ENCODE assay signal across 8 mouse cellular contexts in the genomic region with DNA sequence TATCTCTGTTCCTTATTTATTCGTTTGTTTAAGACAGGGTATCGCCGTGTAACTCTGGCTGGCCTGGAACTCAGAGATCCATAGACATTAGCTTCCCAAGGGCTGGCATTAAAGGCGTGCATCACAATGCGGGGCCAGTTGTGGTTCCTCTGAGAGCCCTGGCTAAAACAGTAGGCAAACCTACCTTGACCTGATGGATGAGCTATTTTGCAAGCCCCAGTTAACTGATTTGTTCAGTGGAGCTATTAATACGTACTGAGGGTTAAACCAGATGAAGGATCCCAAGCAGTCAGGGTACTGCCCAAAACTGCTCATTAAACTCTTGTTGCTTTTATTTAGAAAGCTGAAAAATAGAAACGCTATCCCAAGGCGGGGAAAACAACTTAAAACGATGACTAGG. TPM values are rescaled to one million over a fixed set of nuclear protein-coding genes. Genes with fewer than 3 reads are reported as not detected.
A peak's percentile ranks its signal among the peaks of the same experiment; 100 is the strongest.
DNase-seq lines count a peak whose midpoint lies in the region; ATAC-seq and TF ChIP-seq lines count a peak whose summit lies in the region.

No protein-coding gene starts in this region.

- 37% methylated on average over 9 of the region's 9 CpGs for WGBS in heart, embryonic 12.5 days
- WGBS in forebrain, embryonic 14.5 days = 35% methylated on average over 9 of the region's 9 CpGs
- WGBS in liver, embryonic 16.5 days (ENCODE audit: insufficient replicate concordance) = 36% methylated on average over 9 of the region's 9 CpGs

- peaks cover 15% of the 10 kb centered on the region for H3K36me3 ChIP-seq in heart, embryonic 12.5 days
- H3K36me3 ChIP-seq in ES-E14 (ENCODE audit: control insufficient read depth, insufficient read depth, low read length, poor library complexity, severe bottlenecking) = peaks cover 6% of the 10 kb centered on the region; the same call in 1 of the 2 replicates
- peaks cover 14% of the 10 kb centered on the region for H3K36me3 ChIP-seq in forebrain, embryonic 14.5 days (ENCODE audit: control insufficient read depth, insufficient read depth, low read length)
- no peaks in the 10 kb centered on the region for H3K36me3 ChIP-seq in liver, embryonic 16.5 days (ENCODE audit: control insufficient read depth, insufficient read depth)

- H3K9ac ChIP-seq in heart, embryonic 12.5 days = peak overlapping the region; percentile 69
- peak overlapping the region; percentile 67; the same call in 1 of the 2 replicates for H3K9ac ChIP-seq in ES-E14 (ENCODE audit: insufficient read depth, low read depth, low read length, poor library complexity, severe bottlenecking)
- peak overlapping the region; percentile 95 for H3K9ac ChIP-seq in forebrain, embryonic 14.5 days (ENCODE audit: low read length)
- H3K9ac ChIP-seq in liver, embryonic 16.5 days (ENCODE audit: low read depth, low read length) = peak overlapping the region; percentile 76

- in situ Hi-C loops in ES-E14 (cut with MboI; ENCODE audit: low sequenced_read_pairs in 2 of 2, unreplicated experiment in 2 of 2) = no loop called here

- H3K27me3 ChIP-seq in heart, embryonic 12.5 days (replicated peaks) = no peaks in the 10 kb centered on the region
- H3K27me3 ChIP-seq in forebrain, embryonic 14.5 days (replicated peaks; ENCODE audit: control insufficient read depth, insufficient read depth, low read length) = no peaks in the 10 kb centered on the region
- no peaks in the 10 kb centered on the region for H3K27me3 ChIP-seq in liver, embryonic 16.5 days (ENCODE audit: control insufficient read depth, insufficient read depth, low read depth, low read length)

- no peak for DNase-seq in heart, adult 8-10 months (ENCODE audit: low spot score)
- no peak for DNase-seq in ES-E14 (ENCODE audit: low read depth, low spot score)
- DNase-seq in forebrain, embryonic 14.5 days (ENCODE audit: low spot score) = no peak
- DNase-seq in right cerebral cortex, postnatal 4 days = no peak
- no peak for DNase-seq in B cell, adult 2 months

- H3K4me1 ChIP-seq in heart, embryonic 12.5 days (replicated peaks) = peaks cover 15% of the 10 kb centered on the region
- H3K4me1 ChIP-seq in ES-E14 (ENCODE audit: control insufficient read depth in 2 of 2, insufficient read depth in 2 of 2, low read length in 2 of 2, poor library complexity in 1 of 2) = peaks cover 3 to 4% of the 10 kb centered on the region in 2 experiments; a peak in 3 of 4 replicates
- H3K4me1 ChIP-seq in forebrain, embryonic 14.5 days (ENCODE audit: control insufficient read depth, insufficient read depth, low read length) = peaks cover 12% of the 10 kb centered on the region
- peaks cover 15% of the 10 kb centered on the region for H3K4me1 ChIP-seq in liver, embryonic 16.5 days (ENCODE audit: control insufficient read depth, low read depth, low read length)

- H3K9me3 ChIP-seq in heart, embryonic 12.5 days (replicated peaks) = no peaks in the 10 kb centered on the region
- H3K9me3 ChIP-seq in ES-E14 (ENCODE audit: control insufficient read depth, insufficient read depth, low read depth, low read length) = no peaks in the 10 kb centered on the region
- H3K9me3 ChIP-seq in forebrain, embryonic 14.5 days (replicated peaks; ENCODE audit: control insufficient read depth, low read length) = no peaks in the 10 kb centered on the region
- no peaks in the 10 kb centered on the region for H3K9me3 ChIP-seq in liver, embryonic 16.5 days (replicated peaks; ENCODE audit: control insufficient read depth, low read length)

- peak overlapping the region; percentile 99 for H3K4me3 ChIP-seq in heart, embryonic 12.5 days
- peak overlapping the region; percentile 47 to 99 for H3K4me3 ChIP-seq in ES-E14 (ENCODE audit: insufficient read depth in 1 of 2, low read depth in 1 of 2, low read length in 2 of 2, poor library complexity in 1 of 2, severe bottlenecking in 1 of 2)
- H3K4me3 ChIP-seq in forebrain, embryonic 14.5 days (ENCODE audit: low read depth, low read length) = peak overlapping the region; percentile 93
- H3K4me3 ChIP-seq in liver, embryonic 16.5 days (ENCODE audit: low read depth, low read length) = peak overlapping the region; percentile 95

- ATAC-seq in heart, embryonic 12.5 days (ENCODE audit: insufficient number of reproducible peaks, low FRiP score) = no peak
- ATAC-seq in forebrain, embryonic 14.5 days = peak; percentile 9
- no peak for ATAC-seq in liver, embryonic 16.5 days (ENCODE audit: low read depth)
- ATAC-seq in megakaryocyte-erythroid progenitor cell, adult 5-6 weeks (replicated peaks; ENCODE audit: low FRiP score, low TSS enrichment, poor library complexity, severe bottlenecking) = no peak

- peak overlapping the region; percentile 95 for H3K4me2 ChIP-seq in heart, embryonic 12.5 days
- H3K4me2 ChIP-seq in forebrain, embryonic 14.5 days (ENCODE audit: low read length) = peak overlapping the region; percentile 95
- H3K4me2 ChIP-seq in liver, embryonic 16.5 days (ENCODE audit: low read depth, low read length) = peak overlapping the region; percentile 82

- peak overlapping the region; percentile 81 for H3K27ac ChIP-seq in heart, embryonic 12.5 days (ENCODE audit: poor library complexity, severe bottlenecking)
- no peak overlapping the region for H3K27ac ChIP-seq in ES-E14 (ENCODE audit: insufficient read depth, low read depth, low read length, poor library complexity, severe bottlenecking)
- H3K27ac ChIP-seq in forebrain, embryonic 14.5 days (ENCODE audit: low read depth, low read length) = peak overlapping the region; percentile 48; the same call in 1 of the 2 replicates
- H3K27ac ChIP-seq in liver, embryonic 16.5 days (ENCODE audit: low read length) = peak overlapping the region; percentile 81

TF ChIP-seq in ES-E14, 5 proteins besides CTCF, POLR2A, EP300 and RAD21:
- TF ChIP-seq ZC3H11A (IDR thresholded peaks at IDR 0.05; ENCODE audit: borderline replicate concordance, low read depth, low read length) (no peak), HCFC1 (IDR thresholded peaks at IDR 0.05; ENCODE audit: borderline replicate concordance, insufficient read depth, low read length) (no peak), ZNF384 (IDR thresholded peaks at IDR 0.05; ENCODE audit: low read depth, low read length) (no peak), CHD2 (IDR thresholded peaks at IDR 0.05; ENCODE audit: low read depth, low read length) (no peak), MAFK (IDR thresholded peaks at IDR 0.05; ENCODE audit: insufficient read depth, low read depth, low read length) (no peak)

RNA-seq across cellular contexts. Expression of gene Sar1a, which starts 0.6 kb away (rescaled TPM):
- polyA plus RNA-seq in heart, embryonic 12.5 days (2016; fragmentation: Nextera tagmentation; extraction: Ambion mirVana) = 172 and 179 TPM in 2 replicates
- total RNA-seq in heart, adult 8-10 months (2022) = 100 to 1,000 TPM; 159 to 182 (median 170) TPM
- total RNA-seq in ES-E14 (2012; rRNA removed) = 145 and 158 TPM in 2 replicates
- polyA plus RNA-seq in forebrain, embryonic 14.5 days (2014; fragmentation: Nextera tagmentation; extraction: Ambion mirVana) = 245 and 253 TPM in 2 replicates
- polyA plus RNA-seq in liver, embryonic 16.5 days (2015; fragmentation: Nextera tagmentation; extraction: Ambion mirVana) = 66.6 and 67.0 TPM in 2 replicates
- total RNA-seq in megakaryocyte-erythroid progenitor cell, adult 5-6 weeks (2014; fragmentation: Nextera tagmentation) = 85.6 and 97.9 TPM in 2 replicates
- 108 and 119 TPM in 2 replicates for total RNA-seq in megakaryocyte-erythroid progenitor cell, adult 5-6 weeks (2017)

RNA-seq across cellular contexts. Expression of gene Tysnd1, which starts 15.8 kb away (rescaled TPM):
- polyA plus RNA-seq in heart, embryonic 12.5 days (2016; fragmentation: Nextera tagmentation; extraction: Ambion mirVana) = 31.0 and 32.1 TPM in 2 replicates
- 10 to 100 TPM; 21.8 to 24.1 (median 23.6) TPM for total RNA-seq in heart, adult 8-10 months (2022)
- total RNA-seq in ES-E14 (2012; rRNA removed) = 33.5 and 42.8 TPM in 2 replicates
- polyA plus RNA-seq in forebrain, embryonic 14.5 days (2014; fragmentation: Nextera tagmentation; extraction: Ambion mirVana) = 23.7 and 24.6 TPM in 2 replicates
- polyA plus RNA-seq in liver, embryonic 16.5 days (2015; fragmentation: Nextera tagmentation; extraction: Ambion mirVana) = 10.7 and 12.8 TPM in 2 replicates
- 22.8 and 31.8 TPM in 2 replicates for total RNA-seq in megakaryocyte-erythroid progenitor cell, adult 5-6 weeks (2014; fragmentation: Nextera tagmentation)
- total RNA-seq in megakaryocyte-erythroid progenitor cell, adult 5-6 weeks (2017) = 12.9 and 25.7 TPM in 2 replicates

RNA-seq across cellular contexts. Expression of gene Ppa1, which starts 31.2 kb away (rescaled TPM):
- polyA plus RNA-seq in heart, embryonic 12.5 days (2016; fragmentation: Nextera tagmentation; extraction: Ambion mirVana) = 130 and 132 TPM in 2 replicates
- 10 to 100 TPM; 71.2 to 81.2 (median 74.4) TPM for total RNA-seq in heart, adult 8-10 months (2022)
- 165 and 262 TPM in 2 replicates for total RNA-seq in ES-E14 (2012; rRNA removed)
- polyA plus RNA-seq in forebrain, embryonic 14.5 days (2014; fragmentation: Nextera tagmentation; extraction: Ambion mirVana) = 264 and 265 TPM in 2 replicates
- 84.5 and 88.1 TPM in 2 replicates for polyA plus RNA-seq in liver, embryonic 16.5 days (2015; fragmentation: Nextera tagmentation; extraction: Ambion mirVana)
- 96.7 and 97.1 TPM in 2 replicates for total RNA-seq in megakaryocyte-erythroid progenitor cell, adult 5-6 weeks (2014; fragmentation: Nextera tagmentation)
- 183 and 211 TPM in 2 replicates for total RNA-seq in megakaryocyte-erythroid progenitor cell, adult 5-6 weeks (2017)

RNA-seq across cellular contexts. Expression of gene Aifm2, which starts 35.5 kb away (rescaled TPM):
- 20.8 and 22.7 TPM in 2 replicates for polyA plus RNA-seq in heart, embryonic 12.5 days (2016; fragmentation: Nextera tagmentation; extraction: Ambion mirVana)
- 10 to 100 TPM; 21.1 to 29.9 (median 25.6) TPM for total RNA-seq in heart, adult 8-10 months (2022)
- total RNA-seq in ES-E14 (2012; rRNA removed) = 13.3 and 13.4 TPM in 2 replicates
- polyA plus RNA-seq in forebrain, embryonic 14.5 days (2014; fragmentation: Nextera tagmentation; extraction: Ambion mirVana) = 4.4 and 5.2 TPM in 2 replicates
- polyA plus RNA-seq in liver, embryonic 16.5 days (2015; fragmentation: Nextera tagmentation; extraction: Ambion mirVana) = 5.6 and 6.0 TPM in 2 replicates
- total RNA-seq in megakaryocyte-erythroid progenitor cell, adult 5-6 weeks (2014; fragmentation: Nextera tagmentation) = 2.3 and 2.4 TPM in 2 replicates
- total RNA-seq in megakaryocyte-erythroid progenitor cell, adult 5-6 weeks (2017) = 3.3 and 6.8 TPM in 2 replicates
